Mouse (Mus musculus): Measurements from ENCODE around the gene Sec13.

- no peak for TF ChIP-seq GATA1 (IDR thresholded peaks at IDR 0.05; ENCODE audit: borderline replicate concordance, low read length)
- no peak for TF ChIP-seq FLI1 (IDR thresholded peaks at IDR 0.05; ENCODE audit: low read length)
Measured at GRCm38 (mm10) chr6:113745117-113745516, 4.6 kb upstream of the Sec13 start.

Data from megakaryocyte, embryonic 14.5 days (primary cell).